Mouse (Mus musculus): ENCODE measurements around the gene Scgb2a2.
"Not testable (repeated sequence)": the region's sequence is repeated elsewhere in the genome, so short reads cannot be mapped to it uniquely, and the experiment has no call there.

Gene Scgb2a2

DNA sequence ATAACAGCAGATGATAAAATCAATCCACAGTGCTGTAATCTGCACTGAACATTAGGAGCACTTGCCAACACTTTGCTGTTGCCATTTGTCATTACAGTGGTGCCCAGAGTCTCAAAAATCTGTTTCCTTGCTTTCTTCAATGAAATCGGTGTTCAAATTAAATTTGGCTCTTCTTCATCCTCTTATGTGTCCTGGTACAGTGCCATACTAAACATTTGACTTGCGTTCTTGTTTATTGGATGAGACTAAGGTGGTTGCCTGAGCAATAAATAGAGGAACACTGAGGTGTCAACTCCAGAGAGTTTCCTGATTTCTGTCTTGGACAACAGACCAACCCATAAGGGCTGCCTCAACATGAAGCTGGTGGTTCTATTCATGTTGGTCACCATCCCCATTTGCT lies at the start of gene Scgb2a2:
TSS of gene Scgb2a2 (plus strand) at position 301 of the 400 bp plus-strand sequence.
- no peak for DNase-seq

DNA sequence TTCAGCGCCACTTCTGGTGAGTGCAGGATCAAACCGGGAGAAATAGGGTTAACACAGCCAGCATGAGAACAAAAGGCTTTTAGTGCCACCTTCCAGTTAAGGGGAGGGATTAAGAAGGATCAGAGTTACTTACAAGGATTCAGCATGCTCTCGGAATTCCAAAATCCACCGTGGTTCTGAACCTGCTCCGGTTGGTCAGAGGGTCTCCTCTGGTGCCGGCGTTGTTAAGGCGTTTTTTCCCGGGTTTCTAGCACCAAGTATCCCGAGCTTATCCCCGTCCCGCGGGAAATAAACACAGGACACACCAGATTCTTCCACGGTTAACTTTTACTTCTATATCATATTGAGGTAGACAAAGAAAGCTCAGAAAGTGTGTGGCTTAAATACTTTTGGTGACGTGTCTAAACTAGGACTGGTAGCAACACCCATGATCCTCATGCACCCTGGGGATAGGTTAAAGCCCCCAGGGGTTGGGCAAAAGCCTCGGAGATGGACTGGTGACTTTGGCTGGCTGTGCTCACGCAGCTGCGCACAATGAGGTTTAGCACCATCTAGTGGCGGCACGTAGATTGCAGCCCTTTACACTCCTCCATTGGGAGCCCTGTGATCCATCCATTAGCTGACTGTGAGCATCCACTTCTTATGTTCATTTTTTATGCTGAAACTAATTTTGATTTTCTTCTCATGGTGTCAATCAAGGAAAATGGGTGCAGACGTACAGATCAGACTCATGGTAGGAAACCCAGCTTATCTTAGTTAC lies 10.6 kb upstream of the Scgb2a2 start:
- DNase-seq = peak; percentile 46 to 69

DNA sequence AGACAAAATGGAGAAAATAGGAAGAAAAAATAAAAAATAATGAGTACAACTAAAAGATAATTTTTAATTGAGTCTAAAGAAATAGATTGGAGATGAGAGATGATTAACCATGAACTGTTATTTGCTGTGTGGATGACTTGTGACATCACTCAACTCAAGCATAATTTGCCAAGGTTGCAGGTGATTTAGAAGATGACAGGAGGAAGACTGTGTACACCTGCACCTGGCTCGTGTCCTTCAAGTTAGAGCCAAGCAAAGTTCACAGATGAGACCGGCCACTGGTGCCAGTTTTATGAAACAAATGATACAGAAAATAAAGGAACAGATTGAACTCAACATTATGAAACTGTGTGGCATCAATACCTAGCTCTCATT lies 10.0 kb upstream of the Scgb2a2 start:
- DNase-seq = no peak

- not testable (repeated sequence) for DNase-seq
Observed at GRCm38 (mm10) chr19:9849368-9850075, 2.2 kb downstream of the Scgb2a2 start.

DNA sequence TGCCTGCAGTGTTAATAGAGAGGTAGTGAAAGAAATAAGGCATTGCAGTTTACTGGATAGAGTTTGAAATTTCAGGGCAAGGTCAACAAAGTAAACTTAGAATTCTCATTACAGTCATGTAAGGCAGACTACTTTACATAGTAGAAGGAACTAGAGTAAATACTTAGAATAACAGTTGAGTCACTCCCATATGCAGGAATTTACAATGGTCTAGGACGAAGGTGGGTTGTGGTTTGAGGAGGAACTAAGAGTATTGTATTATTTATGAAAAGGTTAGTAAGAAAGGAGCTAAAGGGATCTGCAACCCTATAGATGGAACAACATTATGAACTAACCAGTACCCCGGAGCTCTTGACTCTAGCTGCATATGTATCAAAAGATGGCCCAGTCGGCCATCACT lies 13.5 kb downstream of the Scgb2a2 start:
- not testable (repeated sequence) for DNase-seq

DNA sequence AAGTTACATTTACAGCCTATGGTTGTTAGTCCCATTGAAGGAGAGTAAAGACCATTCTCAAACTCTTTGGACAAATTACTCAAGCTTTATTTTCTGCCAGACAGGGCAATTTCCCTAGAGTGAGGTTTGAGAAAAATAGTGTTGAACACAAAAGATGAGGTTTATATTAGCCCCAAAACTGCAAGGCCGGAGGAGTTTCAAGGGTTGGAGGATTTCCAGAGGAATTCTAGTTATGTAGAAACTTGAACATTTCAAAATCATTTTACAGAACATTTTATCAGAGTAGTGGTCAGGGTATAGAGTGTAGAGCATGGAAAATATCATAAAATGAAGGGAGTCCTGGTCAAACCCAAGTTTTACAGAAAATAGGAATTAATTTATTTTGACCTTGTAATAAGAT lies 17.5 kb downstream of the Scgb2a2 start:
- DNase-seq = no peak

DNA sequence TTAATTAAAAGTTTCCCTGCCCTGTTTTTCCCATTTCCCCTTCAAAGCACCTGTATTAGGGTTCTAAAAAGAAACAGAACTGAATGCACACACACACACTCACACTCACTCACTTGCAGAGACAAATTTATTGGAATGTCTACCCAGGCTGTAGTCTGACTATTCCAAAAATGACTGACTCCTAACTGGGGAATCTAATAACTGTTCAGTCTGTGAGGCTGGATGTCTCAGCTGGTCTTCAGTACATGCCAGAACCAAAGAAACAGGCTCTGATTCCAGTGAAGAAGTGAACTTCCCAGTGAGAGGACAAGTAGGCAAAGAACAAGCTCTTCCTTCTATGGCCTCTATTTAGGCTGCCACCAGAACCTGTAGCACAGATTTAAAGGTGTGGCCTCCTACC lies 18.1 kb downstream of the Scgb2a2 start:
- DNase-seq = no peak

GRCm38 (mm10) chr19:9878186-9878835 lies 30.9 kb downstream of the Scgb2a2 start:
- DNase-seq = no peak

DNA sequence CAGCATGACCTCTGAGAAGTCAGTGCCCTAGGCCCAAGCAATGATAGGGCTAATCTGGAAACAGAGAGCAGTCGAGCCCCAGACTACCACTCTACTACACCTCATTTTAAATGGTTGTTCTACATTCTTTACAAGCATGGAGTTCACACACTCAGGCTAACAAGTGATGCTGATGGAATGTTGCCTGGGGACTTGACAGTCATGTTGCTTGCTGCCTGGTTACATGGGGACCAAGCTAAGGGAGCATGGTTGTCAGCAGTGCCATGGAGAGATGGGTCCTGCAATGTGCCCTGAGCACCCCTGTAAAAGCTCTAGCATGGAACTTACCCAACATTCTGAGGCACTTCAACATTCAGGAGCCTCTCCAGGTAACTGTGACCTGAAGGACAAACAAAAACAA lies 39.0 kb downstream of the Scgb2a2 start:
- no peak for DNase-seq

GRCm38 (mm10) chr19:9886771-9887170 lies 39.4 kb downstream of the Scgb2a2 start:
- no peak for DNase-seq

DNA sequence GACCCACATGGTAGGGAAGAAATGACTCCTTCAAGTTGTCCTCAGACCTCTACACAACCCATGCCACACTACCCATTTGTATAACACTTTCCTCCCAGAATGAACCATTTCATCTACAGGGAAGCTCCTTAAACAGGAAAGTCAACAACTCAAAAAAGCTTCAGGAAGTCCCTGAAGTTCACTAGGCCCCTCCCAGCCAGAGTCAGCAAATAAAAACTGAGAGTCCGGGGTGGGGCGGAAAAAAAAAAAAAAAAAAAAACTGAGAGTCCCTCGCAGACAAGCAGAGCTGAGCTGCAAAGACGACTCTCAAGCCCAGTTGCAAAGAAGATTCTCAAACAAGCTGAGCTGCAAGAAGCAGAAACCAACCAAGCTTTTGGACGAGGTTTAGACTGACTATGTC lies 48.7 kb downstream of the Scgb2a2 start:
- DNase-seq = no peak

- DNase-seq = no peak
Observed at GRCm38 (mm10) chr19:9898339-9899066, 51.1 kb downstream of the Scgb2a2 start.

DNA sequence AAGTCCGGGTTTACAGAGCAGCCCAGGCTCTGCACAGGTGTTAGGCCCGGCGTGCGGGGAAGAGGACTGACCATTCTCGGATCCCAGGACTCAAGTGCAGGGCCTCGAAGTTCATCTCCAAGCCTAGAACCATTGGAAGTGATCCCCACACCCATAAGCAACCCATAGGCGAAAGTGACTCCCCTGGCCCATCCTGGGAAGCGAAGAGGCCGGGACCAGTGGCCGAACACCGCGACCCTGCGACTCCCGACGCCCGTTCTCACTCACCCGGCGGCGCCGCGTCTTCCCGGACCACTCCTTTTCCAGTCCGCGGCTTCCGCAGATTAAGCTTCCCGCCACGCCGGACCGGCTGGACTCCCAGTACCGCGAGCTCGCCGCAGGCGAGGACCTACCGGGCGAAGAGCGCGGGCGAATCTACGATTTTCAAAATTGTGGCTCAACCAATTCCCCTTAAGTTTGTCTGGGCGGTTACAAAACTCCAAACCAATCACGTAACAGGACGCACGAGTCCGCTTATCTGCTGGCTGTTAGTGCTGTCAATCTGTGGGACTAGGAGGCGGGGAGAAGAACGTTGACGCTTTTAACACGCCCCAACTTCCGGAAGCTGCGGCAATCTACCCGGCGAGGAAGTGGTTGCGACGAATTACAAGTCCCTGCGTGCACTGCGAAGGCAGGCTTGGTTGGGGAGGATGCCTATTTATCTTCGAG lies 51.9 kb downstream of the Scgb2a2 start, which contains the start of gene Incenp:
TSS of gene Incenp (minus strand) at position 480 of the 708 bp plus-strand sequence.
- DNase-seq = peak; percentile 94 to 97

GRCm38 (mm10) chr19:9899780-9900146 lies 52.4 kb downstream of the Scgb2a2 start:
- no peak for DNase-seq

DNA sequence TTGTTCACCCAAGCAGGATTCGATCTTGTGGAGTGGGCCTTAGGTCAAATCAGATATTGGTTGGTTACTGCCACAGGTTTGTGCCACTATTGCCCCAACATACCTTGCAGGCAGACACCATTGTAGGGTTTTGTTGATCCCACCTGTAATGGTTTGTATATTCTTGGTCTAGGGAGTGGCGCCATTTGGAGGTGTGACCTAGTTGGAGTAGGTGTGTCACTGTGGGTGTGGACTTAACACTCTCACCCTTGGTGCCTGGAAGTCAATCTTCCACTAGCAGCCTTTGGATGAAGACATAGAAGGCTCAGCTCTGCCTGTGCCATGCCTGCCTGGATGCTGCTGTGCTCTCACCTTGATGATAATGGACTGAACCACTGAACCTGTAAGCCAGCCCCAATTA lies 53.3 kb downstream of the Scgb2a2 start:
- DNase-seq = not testable (repeated sequence)

Measured in kidney, postnatal 25 days (tissue).